Mouse (Mus musculus) forebrain, embryonic 11.5 days (tissue): ENCODE data around the gene Hmgcs2. TPM values are rescaled to one million over a fixed set of nuclear protein-coding genes. Genes with fewer than 3 reads are reported as not detected.

Experiments used
- ATAC-seq: fragments of 200-750 bp; cut with Nextera tagmentation; replicated peaks from 2 replicates; pipeline ENCODE4 v1.8.0; 2017; ENCODE audit warnings: moderate TSS enrichment; ENCODE audit not compliant: low FRiP score
- DNase-seq: peaks from one replicate; pipeline ENCODE4 v3.0.0-alpha.2; 2017; ENCODE audit warnings: low spot score
- H3K27ac ChIP-seq: fragments of 300-500 bp; sonication (generic); 2 replicates; pipeline ENCODE4 v1.5.1; 2014; ENCODE audit warnings: low read depth, low read length
- H3K27me3 ChIP-seq: fragments of 300-500 bp; sonication (generic); 2 replicates; pipeline ENCODE4 v1.6.1; 2014; ENCODE audit warnings: mild to moderate bottlenecking, low read length, mixed read lengths; ENCODE audit not compliant: control insufficient read depth, insufficient read depth
- H3K36me3 ChIP-seq: fragments of 300-500 bp; sonication (generic); 2 replicates; pipeline ENCODE4 v1.6.1; 2014; ENCODE audit warnings: mild to moderate bottlenecking, low read length, moderate library complexity, mixed read lengths; ENCODE audit not compliant: control insufficient read depth, insufficient read depth
- H3K4me1 ChIP-seq: fragments of 300-500 bp; sonication (generic); replicated peaks from 2 replicates; pipeline ENCODE4 v1.6.1; 2014; ENCODE audit warnings: low read length, mixed read lengths; ENCODE audit not compliant: control insufficient read depth, insufficient read depth
- H3K4me2 ChIP-seq: fragments of 300-500 bp; sonication (generic); 2 replicates; pipeline ENCODE4 v1.6.1; 2014; ENCODE audit warnings: low read depth, mild to moderate bottlenecking, low read length, moderate library complexity, mixed read lengths; ENCODE audit not compliant: severe bottlenecking
- H3K4me3 ChIP-seq: fragments of 300-500 bp; sonication (generic); 2 replicates; pipeline ENCODE4 v1.5.1; 2014; ENCODE audit warnings: low read depth, low read length
- H3K9ac ChIP-seq: fragments of 300-500 bp; sonication (generic); 2 replicates; pipeline ENCODE4 v1.6.1; 2014; ENCODE audit warnings: low read length
- H3K9me3 ChIP-seq: fragments of 300-500 bp; sonication (generic); 2 replicates; pipeline ENCODE4 v1.6.1; 2016; ENCODE audit warnings: low read length, mixed read lengths; ENCODE audit not compliant: control insufficient read depth
- WGBS: fragments of 180-500 bp; shearing (Covaris S2); extraction: QIAGEN DNeasy Blood & Tissue Kit; methylation state at CpG from one replicate; pipeline ENCODE4 v1.1.7; 2014; 5-methylcytosine and 5-hydroxymethylcytosine counted together
- polyA plus RNA-seq: library from polyadenylated mRNA; unstranded; fragments of >200 nt; fragmentation: Nextera tagmentation; extraction: Ambion mirVana; gene quantifications from 2 replicates; pipeline ENCODE4 v1.2.1, GENCODE M21; 2014

Hmgcs2 gene
- polyA plus RNA-seq, 1 experiment from 2014 or later, result 0.63 TPM

GRCm38 (mm10) chr3:98348705-98349104 is 68.5 kb downstream of the Hmgcs2 start:
- H3K36me3 ChIP-seq, result no peaks in the 10 kb centered on the region
- H3K4me3 ChIP-seq, result no peak overlapping the region
- no peaks in the 10 kb centered on the region; the same call in 1 of the 2 replicates for H3K4me1 ChIP-seq
- peak; percentile 61 for ATAC-seq
- no peaks in the 10 kb centered on the region for H3K27me3 ChIP-seq
- DNase-seq, result peak; percentile 67
- H3K9ac ChIP-seq, result no peak overlapping the region
- H3K27ac ChIP-seq, result no peak overlapping the region
- H3K9me3 ChIP-seq, result no peaks in the 10 kb centered on the region
- 30% methylated on average over 8 of the region's 8 CpGs for WGBS
- no peak overlapping the region for H3K4me2 ChIP-seq

GRCm38 (mm10) chr3:98353892-98354291 is 73.7 kb downstream of the Hmgcs2 start:
- ATAC-seq (no peak), DNase-seq (peak; percentile 69)
- H3K4me2 ChIP-seq, result no peak overlapping the region
- no peak overlapping the region for H3K9ac ChIP-seq
- H3K27me3 ChIP-seq, result no peaks in the 10 kb centered on the region
- no peak overlapping the region for H3K27ac ChIP-seq
- H3K36me3 ChIP-seq, result no peaks in the 10 kb centered on the region
- no peaks in the 10 kb centered on the region for H3K9me3 ChIP-seq
- H3K4me3 ChIP-seq, result no peak overlapping the region
- H3K4me1 ChIP-seq, result no peaks in the 10 kb centered on the region
- 37% methylated on average over 7 of the region's 7 CpGs for WGBS

GRCm38 (mm10) chr3:98355344-98356025 is 75.2 kb downstream of the Hmgcs2 start:
- DNase-seq, result no peak
- WGBS, result 61% methylated on average over 10 of the region's 10 CpGs
- Histone ChIP-seq H3K27ac (no peak overlapping the region), H3K4me1 (no peaks in the 10 kb centered on the region), H3K9ac (no peak overlapping the region), H3K4me3 (no peak overlapping the region), H3K4me2 (no peak overlapping the region), H3K27me3 (no peaks in the 10 kb centered on the region), H3K9me3 (no peaks in the 10 kb centered on the region), H3K36me3 (no peaks in the 10 kb centered on the region)
- ATAC-seq, result peak; percentile 42; the same call in 1 of the 2 replicates

- ATAC-seq, result no peak
- H3K4me1 ChIP-seq, result no peaks in the 10 kb centered on the region
- no peak overlapping the region for H3K9ac ChIP-seq
- no peaks in the 10 kb centered on the region for H3K36me3 ChIP-seq
- no peak overlapping the region for H3K4me2 ChIP-seq
- no peaks in the 10 kb centered on the region for H3K9me3 ChIP-seq
- no peak overlapping the region for H3K27ac ChIP-seq
- no peak overlapping the region for H3K4me3 ChIP-seq
- WGBS, result 73% methylated on average over 6 of the region's 6 CpGs
- no peak for DNase-seq
- no peaks in the 10 kb centered on the region for H3K27me3 ChIP-seq
Observed at GRCm38 (mm10) chr3:98356026-98356365, 75.8 kb downstream of the Hmgcs2 start.

GRCm38 (mm10) chr3:98356632-98357370 is 76.6 kb downstream of the Hmgcs2 start:
- Histone ChIP-seq H3K27ac (no peak overlapping the region), H3K9me3 (no peaks in the 10 kb centered on the region), H3K4me2 (no peak overlapping the region), H3K4me1 (no peaks in the 10 kb centered on the region), H3K27me3 (no peaks in the 10 kb centered on the region), H3K4me3 (no peak overlapping the region), H3K36me3 (no peaks in the 10 kb centered on the region), H3K9ac (no peak overlapping the region)
- ATAC-seq, result no peak
- WGBS, result 73% methylated on average over 3 of the region's 3 CpGs
- no peak for DNase-seq

Other genes starting within 250 kb of the Hmgcs2 start
- gene Adam30, start 119.8 kb upstream of the Hmgcs2 start, polyA plus RNA-seq, result not detected in 2 replicates
- not detected in 2 replicates for gene Reg4, start 58.3 kb upstream of the Hmgcs2 start, polyA plus RNA-seq
- gene Phgdh, start 59.6 kb downstream of the Hmgcs2 start, polyA plus RNA-seq, result 332 and 367 TPM in 2 replicates
- gene Zfp697, start 102.0 kb downstream of the Hmgcs2 start, polyA plus RNA-seq, result 8.9 and 11.9 TPM in 2 replicates
- not detected in 2 replicates for gene Gm4450, start 176.7 kb downstream of the Hmgcs2 start, polyA plus RNA-seq
- not detected in 2 replicates for gene Hsd3b4, start 230.1 kb downstream of the Hmgcs2 start, polyA plus RNA-seq